Mouse (Mus musculus) lung, postnatal 0 days (tissue): Measurements from ENCODE around the gene Figla. TPM values are rescaled to one million over a fixed set of nuclear protein-coding genes. Genes with fewer than 3 reads are reported as not detected.

Experiments used
- ATAC-seq: fragments of 200-750 bp; cut with Nextera tagmentation; 2 replicates; pipeline ENCODE4 v1.8.0; 2017; ENCODE audit warnings: moderate library complexity
- DNase-seq: peaks from one replicate; pipeline ENCODE4 v3.0.0-alpha.2; 2016; ENCODE audit warnings: low spot score
- H3K27ac ChIP-seq: fragments of 300-500 bp; sonication (generic); 2 replicates; pipeline ENCODE4 v1.5.1; 2014; ENCODE audit warnings: antibody characterized with exemption, mild to moderate bottlenecking, low read length, mixed read lengths
- H3K27me3 ChIP-seq: fragments of 300-500 bp; sonication (generic); replicated peaks from 2 replicates; pipeline ENCODE4 v1.6.1; 2014; ENCODE audit warnings: low read length, mixed read lengths; ENCODE audit not compliant: insufficient read depth
- H3K36me3 ChIP-seq: fragments of 300-500 bp; sonication (generic); 2 replicates; pipeline ENCODE4 v1.6.1; 2014; ENCODE audit warnings: low read length, mixed read lengths; ENCODE audit not compliant: insufficient read depth
- H3K4me1 ChIP-seq: fragments of 300-500 bp; sonication (generic); 2 replicates; pipeline ENCODE4 v1.6.1; 2014; ENCODE audit warnings: antibody characterized with exemption, low read depth, low read length, mixed read lengths; ENCODE audit not compliant: insufficient read depth
- H3K4me2 ChIP-seq: fragments of 300-500 bp; sonication (generic); replicated peaks from 2 replicates; pipeline ENCODE4 v1.6.1; 2014; ENCODE audit warnings: low read depth, mild to moderate bottlenecking, low read length, moderate library complexity, mixed read lengths
- H3K4me3 ChIP-seq: fragments of 300-500 bp; sonication (generic); 2 replicates; pipeline ENCODE4 v1.5.1; 2014; ENCODE audit warnings: low read depth, low read length
- H3K9ac ChIP-seq: fragments of 300-500 bp; sonication (generic); replicated peaks from 2 replicates; pipeline ENCODE4 v1.6.1; 2014; ENCODE audit warnings: low read depth, mild to moderate bottlenecking
- H3K9me3 ChIP-seq: fragments of 300-500 bp; sonication (generic); 2 replicates; pipeline ENCODE4 v1.6.1; 2016; ENCODE audit warnings: low read length, mixed read lengths
- CTCF ChIP-seq: IDR thresholded peaks from 2 replicates; pipeline ENCODE4 v1.5.1; 2016; ENCODE audit warnings: antibody characterized with exemption, mild to moderate bottlenecking
- EP300 ChIP-seq: IDR thresholded peaks from 2 replicates; pipeline ENCODE4 v1.6.1; 2016; ENCODE audit warnings: antibody characterized with exemption, mild to moderate bottlenecking, control low read depth
- WGBS: fragments of 180-500 bp; shearing (Covaris S2); extraction: QIAGEN DNeasy Blood & Tissue Kit; methylation state at CpG from one replicate; pipeline ENCODE4 v1.1.7; 2014; 5-methylcytosine and 5-hydroxymethylcytosine counted together
- polyA plus RNA-seq: library from polyadenylated mRNA; unstranded; fragments of >200 nt; fragmentation: Nextera tagmentation; extraction: Ambion mirVana; gene quantifications from 2 replicates; pipeline ENCODE4 v1.2.1, GENCODE M21; 2015

Gene Figla
- polyA plus RNA-seq, 1 experiment from 2014 or later = not detected

DNA sequence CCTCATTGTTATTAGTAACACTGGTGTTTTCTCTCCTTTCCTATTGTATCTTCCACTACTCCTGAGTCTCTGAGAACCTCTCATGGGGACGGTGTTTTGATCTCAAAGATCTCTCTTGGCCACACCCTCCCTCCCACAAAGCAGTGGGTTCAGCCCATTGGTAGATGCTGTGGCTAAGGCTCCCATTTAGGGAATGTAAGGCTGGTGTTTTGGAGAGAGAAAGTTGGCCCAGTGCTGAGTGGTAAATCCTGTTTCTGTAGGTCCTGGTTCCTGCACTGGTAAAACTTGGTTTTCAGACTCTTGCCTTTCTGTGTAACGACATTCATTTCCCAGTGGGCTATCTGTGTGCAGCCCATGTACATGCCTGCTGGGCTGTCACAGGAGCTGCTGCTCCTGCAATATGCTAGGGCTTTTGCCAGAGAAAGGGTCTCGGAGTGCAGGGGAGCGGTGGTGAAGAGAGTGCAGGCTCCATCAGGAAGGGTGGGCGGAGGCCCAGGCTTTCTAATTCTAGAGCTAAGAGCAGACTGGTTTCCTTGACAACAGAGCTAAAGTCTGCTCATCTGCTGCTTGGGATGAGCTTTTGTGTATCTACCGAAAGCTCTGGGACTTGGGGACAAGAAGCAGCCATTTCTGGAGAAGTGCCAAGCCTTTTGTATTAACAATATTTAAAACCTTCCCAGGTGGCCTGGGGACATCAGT lies 48.5 kb downstream of the Figla start:
- Histone ChIP-seq H3K4me1 (no peaks in the 10 kb centered on the region), H3K27ac (no peak overlapping the region), H3K4me3 (no peak overlapping the region), H3K36me3 (no peaks in the 10 kb centered on the region), H3K4me2 (no peak overlapping the region), H3K9ac (no peak overlapping the region), H3K27me3 (no peaks in the 10 kb centered on the region), H3K9me3 (no peaks in the 10 kb centered on the region)
- DNase-seq (no peak), ATAC-seq (no peak)
- 60% methylated on average over 6 of the region's 6 CpGs for WGBS
- TF ChIP-seq EP300 (no peak), CTCF (no peak)

- DNase-seq (no peak), ATAC-seq (no peak)
- H3K9ac ChIP-seq = no peak overlapping the region
- no peak overlapping the region for H3K27ac ChIP-seq
- TF ChIP-seq CTCF (no peak), EP300 (no peak)
- H3K4me2 ChIP-seq = no peak overlapping the region
- H3K27me3 ChIP-seq = no peaks in the 10 kb centered on the region
- no peaks in the 10 kb centered on the region for H3K4me1 ChIP-seq
- H3K9me3 ChIP-seq = no peaks in the 10 kb centered on the region
- no peak overlapping the region for H3K4me3 ChIP-seq
- no peaks in the 10 kb centered on the region for H3K36me3 ChIP-seq
- 76% methylated on average over 6 of the region's 6 CpGs for WGBS
These were observed 50.8 kb downstream of the Figla start for GRCm38 (mm10) chr6:86066727-86067126.

DNA sequence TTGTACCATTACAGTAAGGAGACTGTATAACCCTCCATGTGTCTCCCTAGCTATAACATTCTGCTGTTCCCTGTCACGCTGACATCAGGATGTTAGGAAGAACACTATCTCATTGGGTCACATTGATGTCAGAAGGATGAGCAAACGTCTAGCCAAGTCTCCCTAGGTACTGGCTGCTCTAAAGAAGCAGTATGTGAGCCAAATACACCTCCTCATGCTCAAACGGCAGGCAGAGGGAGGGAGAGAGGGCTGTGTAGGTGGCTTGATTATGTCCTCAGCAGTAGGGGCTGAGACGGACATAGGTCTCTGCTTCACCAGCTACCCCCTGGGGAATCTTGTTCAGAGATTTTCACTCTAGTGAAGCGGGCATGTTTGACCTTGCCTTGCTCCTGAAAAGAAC lies 51.2 kb downstream of the Figla start:
- Histone ChIP-seq H3K9ac (no peak overlapping the region), H3K27me3 (no peaks in the 10 kb centered on the region), H3K4me2 (no peak overlapping the region), H3K27ac (no peak overlapping the region), H3K4me1 (no peaks in the 10 kb centered on the region), H3K9me3 (no peaks in the 10 kb centered on the region), H3K4me3 (no peak overlapping the region), H3K36me3 (no peaks in the 10 kb centered on the region)
- ATAC-seq = no peak
- TF ChIP-seq EP300 (no peak), CTCF (no peak)
- WGBS = 47% methylated on average over 5 of the region's 5 CpGs
- no peak for DNase-seq

- no peaks in the 10 kb centered on the region for H3K4me1 ChIP-seq
- H3K27me3 ChIP-seq = no peaks in the 10 kb centered on the region
- 63% methylated on average over 5 of the region's 5 CpGs for WGBS
- H3K4me3 ChIP-seq = no peak overlapping the region
- no peaks in the 10 kb centered on the region for H3K36me3 ChIP-seq
- ATAC-seq (no peak), DNase-seq (no peak)
- no peak overlapping the region for H3K4me2 ChIP-seq
- TF ChIP-seq CTCF (no peak), EP300 (no peak)
- H3K27ac ChIP-seq = no peak overlapping the region
- H3K9ac ChIP-seq = no peak overlapping the region
- no peaks in the 10 kb centered on the region for H3K9me3 ChIP-seq
These were observed 53.0 kb downstream of the Figla start for GRCm38 (mm10) chr6:86069009-86069408.

DNA sequence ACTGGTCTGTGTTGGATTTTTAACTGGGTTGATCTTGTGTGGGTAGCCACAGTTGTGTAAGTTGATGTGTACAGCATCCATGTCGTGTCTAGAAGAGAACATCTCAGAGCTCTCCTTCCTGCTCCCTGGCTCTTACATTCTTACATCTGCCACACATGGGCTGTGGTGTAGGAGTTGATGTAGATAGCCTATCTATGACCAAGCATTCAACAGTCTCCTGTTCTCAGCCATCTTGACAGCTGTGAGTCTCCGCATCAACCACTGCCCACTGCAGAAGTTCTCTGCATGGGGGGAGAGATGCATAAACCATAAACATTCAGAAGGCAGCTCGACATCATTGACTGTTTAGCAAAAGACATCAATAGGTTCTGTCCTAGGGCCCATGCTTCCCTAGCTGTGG lies 53.9 kb downstream of the Figla start:
- WGBS = 76% methylated on average over 3 of the region's 3 CpGs

DNA sequence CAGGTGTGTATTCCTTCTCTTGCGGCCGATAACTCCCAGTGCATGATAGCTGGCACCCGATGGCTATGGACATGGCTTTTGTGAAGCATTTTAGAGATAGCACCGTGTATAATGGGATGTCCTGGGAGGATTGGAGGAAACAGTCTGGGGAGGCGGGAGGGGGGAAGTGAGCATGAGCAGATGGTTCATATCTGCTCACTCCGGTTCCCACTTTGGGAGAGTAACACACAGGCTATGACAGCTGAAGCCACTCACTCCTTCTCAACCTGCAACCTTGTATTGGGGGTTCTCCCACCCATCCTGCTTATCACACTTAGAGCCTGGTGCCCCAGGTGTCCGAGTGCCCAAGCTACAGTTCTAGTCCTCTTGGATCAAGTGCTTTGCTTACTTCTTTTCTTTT lies 54.3 kb downstream of the Figla start:
- Histone ChIP-seq H3K4me1 (no peaks in the 10 kb centered on the region), H3K4me3 (no peak overlapping the region), H3K9ac (no peak overlapping the region), H3K27ac (no peak overlapping the region), H3K36me3 (no peaks in the 10 kb centered on the region), H3K9me3 (no peaks in the 10 kb centered on the region), H3K27me3 (no peaks in the 10 kb centered on the region), H3K4me2 (no peak overlapping the region)
- DNase-seq = no peak
- ATAC-seq = no peak
- TF ChIP-seq CTCF = no peak
- 70% methylated on average over 7 of the region's 7 CpGs for WGBS

More for the DNA sequence above, 53.9 kb downstream of the Figla start:
- no peaks in the 10 kb centered on the region for H3K36me3 ChIP-seq
- no peaks in the 10 kb centered on the region for H3K27me3 ChIP-seq
- DNase-seq = no peak
- H3K4me2 ChIP-seq = no peak overlapping the region
- no peaks in the 10 kb centered on the region for H3K9me3 ChIP-seq
- ATAC-seq = no peak
- no peak overlapping the region for H3K9ac ChIP-seq
- H3K4me1 ChIP-seq = no peaks in the 10 kb centered on the region
- H3K4me3 ChIP-seq = no peak overlapping the region
- no peak for TF ChIP-seq CTCF
- TF ChIP-seq EP300 = no peak
- no peak overlapping the region for H3K27ac ChIP-seq

Other genes with a start within 250 kb of the Figla start
- not detected in 2 replicates for gene Nat8f6, start 195.2 kb upstream of the Figla start, polyA plus RNA-seq
- gene Nat8f5, start 195.2 kb upstream of the Figla start, polyA plus RNA-seq = 0.19 TPM in 1 of 2 replicates, not detected in the other
- gene Nat8, start 184.1 kb upstream of the Figla start, polyA plus RNA-seq = not detected in 2 replicates
- not detected in 2 replicates for gene Nat8f2, start 147.0 kb upstream of the Figla start, polyA plus RNA-seq
- gene Nat8f4, start 111.3 kb upstream of the Figla start, polyA plus RNA-seq = 2.6 and 2.7 TPM in 2 replicates
- 23.8 and 26.2 TPM in 2 replicates for gene Tprkb, start 104.3 kb upstream of the Figla start, polyA plus RNA-seq
- 8.0 and 11.2 TPM in 2 replicates for gene Nat8f1, start 100.5 kb upstream of the Figla start, polyA plus RNA-seq
- gene Dusp11, start 54.5 kb upstream of the Figla start, polyA plus RNA-seq = 32.0 and 44.3 TPM in 2 replicates
- 0.40 and 0.84 TPM in 2 replicates for gene Add2, start 12.5 kb downstream of the Figla start, polyA plus RNA-seq
- gene Tgfa, start 179.1 kb downstream of the Figla start, polyA plus RNA-seq = 1.9 and 2.3 TPM in 2 replicates